Mouse (Mus musculus) layer of hippocampus, adult 18-20 months (tissue): ENCODE data around the gene Olfr1396. TPM values are rescaled to one million over a fixed set of nuclear protein-coding genes. Genes with fewer than 3 reads are reported as not detected.

Experiments
- DNase-seq, 2 experiments: peaks; one replicate each; pipeline ENCODE4 v3.0.0; 2022; ENCODE audit warnings: low spot score in 2 of 2
- long read RNA-seq: library from polyadenylated mRNA; stranded (forward); transcript quantifications from one replicate; pipeline ENCODE4 v2.0.0, GENCODE M21; 2021
- total RNA-seq, 2 experiments: library from RNA; stranded (reverse); gene quantifications; 2 replicates each; pipeline ENCODE4 v1.2.3; 2021

Olfr1396 gene
- not detected for total RNA-seq
- long read RNA-seq, result 0 reads

GRCm38 (mm10) chr11:49114774-49115173 is at the start of gene Olfr1396:
Gene Olfr1396 (minus strand): TSS chr11:49114874.
- DNase-seq, result no peak

GRCm38 (mm10) chr11:49156821-49157814 is 42.4 kb upstream of the Olfr1396 start:
- no peak for DNase-seq

DNA sequence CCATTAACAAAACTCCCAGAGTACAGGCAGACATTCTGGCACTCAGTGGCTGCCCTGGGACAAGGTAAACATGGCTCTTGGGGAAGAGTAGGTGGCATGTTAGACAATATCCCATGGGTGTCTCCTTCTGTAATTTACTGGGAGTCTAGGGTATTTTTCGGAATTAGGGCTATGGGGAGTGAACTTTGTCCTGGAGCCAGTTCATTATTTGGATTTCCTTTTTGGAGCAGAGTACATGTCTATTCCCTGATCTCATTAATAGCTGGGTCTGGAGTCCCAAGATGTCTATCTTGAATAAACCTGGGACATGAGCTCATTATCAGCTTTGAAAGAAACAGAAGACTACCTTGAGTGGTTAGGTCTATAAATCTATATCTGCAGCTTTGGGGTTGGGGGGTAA is 39.4 kb upstream of the Olfr1396 start, which contains the start of gene Olfr1394:
TSS of gene Olfr1394 (plus strand) at position 301 of the 400 bp plus-strand sequence.
- DNase-seq, result no peak

DNA sequence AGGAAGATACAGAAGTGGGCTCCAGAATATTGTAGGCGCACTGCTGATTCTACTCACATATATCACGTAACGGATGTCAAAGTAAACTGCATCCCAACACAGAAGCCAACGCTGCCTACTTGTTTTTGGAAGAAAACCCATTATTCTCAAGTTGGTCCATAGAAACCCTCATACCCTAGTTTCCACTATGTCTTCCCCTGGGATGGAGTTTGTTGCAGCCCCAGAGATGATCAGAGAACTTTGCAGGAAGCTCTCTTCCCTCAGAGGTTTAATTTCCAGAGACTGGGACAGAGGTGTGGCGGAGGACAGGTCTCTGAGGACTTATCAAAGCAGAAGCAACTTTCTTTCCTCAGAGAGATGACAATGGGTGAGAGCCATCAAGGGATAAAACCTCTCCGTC is 27.3 kb upstream of the Olfr1396 start, which contains the start of gene Olfr1395:
TSS of gene Olfr1395 (plus strand) at position 301 of the 400 bp plus-strand sequence.
- no peak for DNase-seq

GRCm38 (mm10) chr11:49124169-49124568 is 9.5 kb upstream of the Olfr1396 start:
- DNase-seq, result no peak

GRCm38 (mm10) chr11:49119635-49120034 is 5.0 kb upstream of the Olfr1396 start:
- DNase-seq, result no peak

GRCm38 (mm10) chr11:49114158-49114557 is 516 bp downstream of the Olfr1396 start:
- DNase-seq, result no peak

- DNase-seq, result peak in 1 of 2 experiments; percentile 38
These were observed 2.0 kb downstream of the Olfr1396 start for GRCm38 (mm10) chr11:49112624-49113219.

DNA sequence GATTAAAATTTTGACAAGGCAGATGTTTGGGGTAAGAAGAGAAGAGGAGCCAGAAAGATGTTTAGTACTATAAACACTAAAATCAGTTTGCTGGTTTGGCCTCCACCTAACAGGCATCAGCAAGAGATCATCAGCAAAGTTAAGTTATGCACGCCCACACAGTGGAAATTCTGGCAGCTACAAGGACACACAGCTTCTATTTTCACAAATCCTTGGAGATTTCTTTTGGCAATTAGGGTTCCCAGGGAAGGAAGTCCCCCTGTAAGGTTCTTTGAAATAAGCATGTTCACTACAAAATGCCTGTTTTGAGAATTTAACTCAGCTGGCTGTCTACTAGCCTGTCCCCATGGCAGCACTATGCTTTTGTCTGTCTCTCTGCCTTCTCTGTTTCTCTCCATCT is 3.7 kb downstream of the Olfr1396 start:
- no peak for DNase-seq

GRCm38 (mm10) chr11:49108833-49109232 is 5.8 kb downstream of the Olfr1396 start:
- peak in 1 of 2 experiments; percentile 39 for DNase-seq

DNA sequence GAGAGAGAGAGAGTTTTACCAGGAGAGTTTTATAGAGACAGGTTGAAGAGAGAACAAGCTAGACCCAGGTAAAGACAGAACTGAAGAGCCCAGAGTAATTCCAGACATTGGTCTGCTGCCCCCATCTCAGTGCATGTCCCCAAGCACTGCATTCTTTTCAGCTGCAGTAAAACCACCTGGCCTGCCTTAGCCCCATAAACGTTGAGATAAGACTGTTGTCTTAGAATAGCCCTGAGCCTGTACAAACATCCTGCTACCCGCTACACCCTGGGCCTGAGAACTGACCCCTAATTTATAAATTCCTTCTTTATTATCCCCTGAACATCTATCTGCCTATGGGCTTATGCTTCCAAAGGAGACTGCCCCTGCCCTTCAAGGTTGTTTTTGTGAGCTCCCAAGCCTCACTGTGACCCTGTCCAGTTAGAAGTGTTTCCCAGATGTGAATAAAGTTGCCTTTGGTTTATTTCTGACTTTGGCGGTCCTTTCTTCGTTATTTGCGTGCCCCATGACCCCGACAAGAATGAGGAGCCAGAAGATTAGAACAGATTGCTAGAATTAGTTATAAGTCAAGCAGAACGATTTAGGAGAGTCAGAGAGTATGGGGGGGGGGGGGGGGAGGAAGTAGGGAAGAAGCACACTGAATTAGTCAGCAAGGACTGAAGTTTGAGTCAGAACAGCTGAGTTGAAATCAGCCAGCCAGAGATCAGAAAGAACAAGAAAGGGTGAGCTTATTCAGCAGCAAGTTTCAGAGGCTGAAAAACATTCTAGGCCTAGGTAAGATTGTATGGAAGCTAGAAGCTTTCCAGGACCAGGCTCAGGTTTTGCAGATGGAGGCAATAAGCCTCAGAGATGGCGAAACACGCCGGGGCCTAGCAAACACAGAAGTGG is 6.8 kb downstream of the Olfr1396 start:
- no peak for DNase-seq

DNA sequence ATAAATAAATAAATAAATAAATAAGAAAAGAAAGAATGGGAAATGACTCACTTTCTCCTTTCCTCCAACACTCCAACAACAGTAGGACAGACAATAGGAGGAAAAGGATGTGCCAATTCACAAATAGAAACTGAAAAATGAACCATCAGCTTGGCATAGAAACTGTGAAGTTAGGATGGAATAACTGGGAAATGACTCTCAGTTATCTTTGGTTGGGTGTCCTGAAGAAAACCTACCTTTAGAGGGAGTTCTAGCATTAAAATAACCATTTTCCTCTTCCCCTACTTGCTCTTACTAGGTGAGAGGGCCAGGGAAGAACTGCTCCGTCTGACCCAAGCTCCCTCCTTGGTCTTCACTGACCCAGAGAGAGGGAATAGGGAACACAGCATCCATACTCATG is 8.9 kb downstream of the Olfr1396 start:
- no peak for DNase-seq

DNA sequence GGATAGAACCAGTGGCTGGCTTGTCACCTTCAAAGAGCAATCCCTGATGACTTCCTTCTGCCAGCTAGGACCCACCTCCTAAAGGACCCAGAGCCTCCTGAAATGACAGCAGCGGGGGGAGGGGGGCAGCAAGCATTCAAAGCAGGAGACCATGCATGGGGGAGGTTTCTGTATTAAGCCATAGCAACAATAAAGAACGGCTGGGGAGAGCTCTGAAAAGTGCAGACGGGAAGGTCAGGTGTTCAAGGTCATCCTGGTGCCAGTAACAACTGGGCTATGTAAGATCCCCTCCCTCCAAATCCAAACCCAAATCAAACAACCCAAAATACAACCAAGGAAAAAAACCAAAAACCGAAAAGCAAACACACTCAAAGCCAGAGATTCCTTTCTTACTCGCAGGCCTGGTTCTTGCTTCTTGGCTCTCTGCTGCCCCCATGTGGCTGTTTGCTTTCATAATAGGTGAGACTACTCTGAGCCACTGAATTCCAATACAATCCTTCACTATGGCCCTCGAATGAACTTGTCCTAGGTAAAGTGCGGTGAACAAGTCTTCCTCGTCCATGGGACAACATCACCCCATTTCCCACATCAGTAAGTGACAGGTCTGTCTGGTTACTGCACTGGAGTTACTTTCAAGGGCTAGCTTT is 11.5 kb downstream of the Olfr1396 start:
- peak; percentile 73 to 90 for DNase-seq

DNA sequence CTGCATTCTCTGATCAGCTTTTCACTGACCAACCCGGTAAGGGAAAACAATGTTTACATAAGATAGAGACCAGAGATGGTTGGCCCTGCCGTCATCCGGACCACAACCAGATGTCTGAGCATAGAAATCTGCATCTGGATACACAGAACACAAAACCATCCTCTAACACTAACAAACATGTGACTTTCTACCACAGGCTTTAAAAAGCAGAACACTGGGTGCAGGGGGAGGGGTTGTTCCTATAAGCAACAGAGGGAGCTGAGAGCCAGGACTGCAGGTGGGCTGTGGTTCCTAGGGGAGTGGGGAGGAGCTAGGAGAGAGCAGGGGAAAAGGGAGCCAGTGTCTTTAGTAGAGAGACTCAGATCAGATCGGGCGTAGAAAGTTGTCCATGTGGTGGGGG is 13.2 kb downstream of the Olfr1396 start:
- no peak for DNase-seq

DNA sequence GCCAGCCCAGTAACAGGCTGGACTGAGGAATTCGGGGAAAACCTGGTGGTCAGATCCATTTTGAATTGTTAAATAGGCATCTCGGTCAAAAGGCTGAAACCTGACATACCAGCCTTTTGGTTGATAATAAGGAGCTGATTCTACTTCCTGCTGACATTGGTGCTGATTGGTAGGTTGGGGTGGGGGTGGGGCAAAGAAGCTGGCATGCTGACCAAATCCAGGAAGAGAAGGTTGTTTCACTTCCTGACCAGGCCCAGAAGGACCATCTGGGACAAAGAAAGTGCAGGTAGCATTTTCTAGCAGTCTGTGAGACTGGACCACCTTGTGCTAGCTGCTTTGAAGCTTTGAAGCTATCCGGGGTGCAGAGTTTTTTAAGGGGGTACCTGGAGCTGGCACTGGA is 14.3 kb downstream of the Olfr1396 start:
- no peak for DNase-seq

DNA sequence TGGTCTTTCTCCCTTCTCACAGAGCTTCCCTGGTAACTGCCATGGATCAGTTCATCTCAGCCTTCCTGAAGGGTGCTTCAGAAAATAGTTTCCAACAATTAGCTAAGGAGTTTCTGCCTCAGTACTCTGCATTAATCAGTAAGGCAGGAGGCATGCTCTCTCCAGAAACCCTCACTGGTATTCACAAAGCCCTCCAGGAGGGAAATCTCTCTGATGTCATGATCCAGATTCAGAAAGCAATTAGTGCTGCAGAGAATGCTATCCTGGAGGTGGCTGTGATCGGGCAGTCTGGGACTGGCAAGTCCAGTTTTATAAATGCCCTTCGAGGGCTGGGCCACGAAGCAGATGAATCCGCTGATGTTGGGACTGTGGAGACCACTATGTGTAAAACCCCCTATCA is 19.3 kb downstream of the Olfr1396 start:
- DNase-seq, result no peak

DNA sequence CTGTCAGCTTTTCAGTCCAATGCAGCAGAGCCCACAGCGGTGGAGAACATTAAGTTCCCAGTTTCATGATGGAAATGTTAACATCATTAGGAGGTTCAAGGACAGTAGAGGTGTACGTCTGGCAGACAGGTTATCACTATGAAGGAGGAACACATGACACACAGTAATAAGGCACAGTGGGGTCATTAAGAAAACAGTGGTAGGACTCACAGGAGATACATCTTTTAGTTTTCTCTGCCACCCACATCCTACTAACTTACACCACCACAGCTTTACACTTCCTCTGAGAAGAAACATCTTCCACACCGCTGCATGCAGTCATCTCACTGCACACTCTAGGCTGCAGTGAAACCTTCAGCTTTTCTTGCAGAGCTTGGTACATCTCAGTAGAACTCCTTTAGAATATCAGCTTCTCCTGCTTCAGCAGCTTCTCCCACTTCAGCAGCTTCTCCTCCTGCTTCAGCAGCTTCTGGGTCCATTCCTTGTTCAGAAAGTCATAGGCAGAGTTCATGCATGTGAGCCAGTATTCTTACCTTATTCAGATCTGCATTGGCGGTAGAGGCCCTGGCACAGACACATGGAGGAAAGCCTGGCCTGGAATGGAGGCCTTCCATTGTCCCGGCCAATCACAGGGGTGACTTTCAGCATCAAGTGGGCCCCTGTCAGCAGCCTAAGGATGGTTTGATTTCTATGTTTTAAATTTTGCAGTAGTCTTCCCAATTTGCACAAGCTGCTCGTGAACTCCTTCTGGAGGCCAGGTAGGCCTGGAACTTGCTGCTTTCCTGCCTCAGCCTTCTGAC is 20.6 kb downstream of the Olfr1396 start:
- DNase-seq, result no peak

- no peak for DNase-seq
These were observed 21.9 kb downstream of the Olfr1396 start for GRCm38 (mm10) chr11:49092786-49093185.

DNA sequence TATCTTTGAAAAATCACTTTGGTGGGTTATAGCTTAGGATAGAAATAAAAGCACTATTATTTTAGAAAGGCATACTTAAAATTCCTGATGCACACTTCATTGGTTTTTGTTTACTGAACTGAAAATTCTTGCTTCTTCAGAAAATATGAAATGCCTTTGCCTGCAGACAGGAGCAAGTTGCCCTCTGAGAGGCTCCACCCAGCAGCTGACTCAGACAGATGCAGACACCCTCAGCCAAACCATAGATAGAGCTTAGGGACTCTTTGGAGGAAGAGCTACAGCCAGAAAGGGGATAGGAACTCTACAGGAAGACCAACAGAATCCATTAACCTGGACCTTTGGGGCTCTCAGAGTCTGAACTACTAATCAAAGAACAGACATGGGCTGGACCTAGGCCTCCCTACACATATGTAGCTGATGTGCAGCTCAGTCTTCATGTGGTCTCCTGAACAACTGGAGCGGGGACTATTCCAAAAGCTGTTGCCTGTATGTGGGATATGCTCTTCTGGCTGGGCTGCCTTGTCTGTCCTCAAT is 22.6 kb downstream of the Olfr1396 start:
- DNase-seq, result no peak

GRCm38 (mm10) chr11:49091171-49091570 is 23.5 kb downstream of the Olfr1396 start:
- DNase-seq, result no peak
